Mouse (Mus musculus): ENCODE results near the gene Clmn.
"Not testable (repeated sequence)": the region's sequence is repeated elsewhere in the genome, so short reads cannot be mapped to it uniquely, and the experiment has no call there.

The Clmn gene

DNA sequence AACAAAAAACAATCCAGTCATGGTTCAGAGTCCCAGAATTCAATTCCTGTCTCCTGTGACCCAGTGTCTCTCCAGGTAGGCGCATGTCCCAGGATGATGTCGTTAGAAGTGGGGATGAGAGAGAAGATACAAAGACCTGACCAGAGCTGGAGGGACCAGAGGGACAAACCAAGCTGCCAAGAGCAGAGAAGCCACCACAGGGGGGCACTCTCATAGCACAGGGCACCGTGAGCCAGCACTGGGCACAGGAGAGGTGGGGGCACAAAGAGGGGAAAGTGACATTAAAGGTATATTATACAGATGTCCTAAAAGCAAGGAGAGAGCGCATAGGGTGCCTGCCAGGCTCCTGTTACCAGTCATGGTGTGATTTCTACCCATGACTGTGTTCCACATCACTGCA is 25.9 kb downstream of the Clmn start:
- no peak for DNase-seq (ENCODE audit: low read depth, low spot score)

DNA sequence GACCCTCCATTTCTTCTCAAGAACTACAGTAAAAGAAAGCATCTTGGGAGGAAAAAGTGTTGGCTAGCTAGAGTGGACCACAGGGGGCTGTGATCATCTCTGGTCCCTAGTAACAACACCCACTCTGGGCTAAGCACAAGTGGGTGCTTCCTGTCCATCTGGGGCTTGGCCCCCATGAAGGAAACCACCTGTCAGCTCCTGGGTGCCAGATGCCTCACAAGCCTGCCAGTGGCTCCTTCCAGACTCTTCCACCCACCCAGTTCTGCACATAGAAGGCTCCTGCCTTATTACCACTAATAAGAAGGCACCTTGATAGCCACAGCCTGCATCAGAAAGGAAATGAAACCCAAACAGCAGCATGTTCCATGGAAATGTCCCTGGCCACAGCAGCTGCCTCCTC is 26.4 kb downstream of the Clmn start:
- no peak for DNase-seq (ENCODE audit: low read depth, low spot score)

DNA sequence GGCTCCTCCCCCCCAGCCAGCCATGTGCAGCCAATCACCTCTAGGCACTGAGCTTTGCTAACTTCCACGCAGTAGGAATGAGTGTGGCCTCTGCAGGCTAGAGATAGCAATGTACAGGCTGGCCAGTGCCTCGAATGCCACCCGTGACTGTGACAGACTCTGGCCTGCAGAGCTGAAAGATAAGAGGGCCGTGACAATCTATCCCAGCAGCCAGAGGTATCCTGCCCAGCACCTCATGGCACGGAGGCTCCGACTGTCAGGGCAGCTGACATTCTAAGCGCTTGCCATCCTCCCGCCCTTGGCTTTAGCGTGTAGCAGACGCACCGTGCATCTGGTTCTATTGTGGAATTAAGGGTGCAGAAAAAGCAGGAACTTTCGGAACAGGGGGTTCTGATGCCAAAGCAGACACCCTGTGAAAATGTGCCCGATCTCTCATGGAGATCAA is 26.9 kb downstream of the Clmn start:
- no peak for DNase-seq (ENCODE audit: low read depth, low spot score)

- no peak for DNase-seq (ENCODE audit: low read depth, low spot score)
Observed at GRCm38 (mm10) chr12:104837111-104837837, 27.6 kb downstream of the Clmn start.

GRCm38 (mm10) chr12:104836230-104836629 is 28.6 kb downstream of the Clmn start:
- no peak for DNase-seq (ENCODE audit: low read depth, low spot score)

DNA sequence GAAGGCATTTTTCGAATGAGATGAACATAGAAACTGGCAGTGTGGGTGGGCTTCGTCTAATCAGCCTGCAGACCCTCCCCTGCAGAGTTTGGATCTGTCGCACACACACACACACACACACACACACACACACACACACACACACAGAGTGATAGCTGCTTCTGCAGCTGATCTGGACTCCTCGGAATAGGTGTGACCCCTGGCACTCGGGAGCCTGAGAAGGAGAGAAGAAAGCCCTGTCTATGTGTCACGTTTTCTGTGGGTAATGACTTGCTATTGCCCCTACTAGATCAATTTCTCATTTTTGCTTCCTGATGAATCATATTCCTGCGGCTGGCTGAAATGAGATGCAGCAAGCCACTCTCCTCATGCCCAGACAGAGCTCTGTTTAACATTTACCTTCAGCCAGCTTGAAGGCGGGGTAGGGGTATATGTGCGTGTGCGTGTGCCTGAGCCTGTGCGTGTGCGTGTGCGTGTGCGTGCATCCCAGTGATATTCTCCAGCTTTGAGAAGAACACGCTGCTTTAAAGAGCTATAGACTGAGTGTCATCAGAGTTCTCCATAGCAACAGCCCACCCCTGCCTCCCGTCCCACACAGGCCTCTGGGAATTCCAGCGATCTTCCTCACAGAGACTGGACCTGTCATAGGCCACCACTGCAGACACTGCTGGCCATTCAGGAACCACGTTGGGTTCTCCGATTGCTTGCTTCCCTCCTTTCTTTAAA is 29.3 kb downstream of the Clmn start:
- no peak for DNase-seq (ENCODE audit: low read depth, low spot score)

- DNase-seq (ENCODE audit: low read depth, low spot score) = no peak
Observed at GRCm38 (mm10) chr12:104834772-104835171, 30.1 kb downstream of the Clmn start.

DNA sequence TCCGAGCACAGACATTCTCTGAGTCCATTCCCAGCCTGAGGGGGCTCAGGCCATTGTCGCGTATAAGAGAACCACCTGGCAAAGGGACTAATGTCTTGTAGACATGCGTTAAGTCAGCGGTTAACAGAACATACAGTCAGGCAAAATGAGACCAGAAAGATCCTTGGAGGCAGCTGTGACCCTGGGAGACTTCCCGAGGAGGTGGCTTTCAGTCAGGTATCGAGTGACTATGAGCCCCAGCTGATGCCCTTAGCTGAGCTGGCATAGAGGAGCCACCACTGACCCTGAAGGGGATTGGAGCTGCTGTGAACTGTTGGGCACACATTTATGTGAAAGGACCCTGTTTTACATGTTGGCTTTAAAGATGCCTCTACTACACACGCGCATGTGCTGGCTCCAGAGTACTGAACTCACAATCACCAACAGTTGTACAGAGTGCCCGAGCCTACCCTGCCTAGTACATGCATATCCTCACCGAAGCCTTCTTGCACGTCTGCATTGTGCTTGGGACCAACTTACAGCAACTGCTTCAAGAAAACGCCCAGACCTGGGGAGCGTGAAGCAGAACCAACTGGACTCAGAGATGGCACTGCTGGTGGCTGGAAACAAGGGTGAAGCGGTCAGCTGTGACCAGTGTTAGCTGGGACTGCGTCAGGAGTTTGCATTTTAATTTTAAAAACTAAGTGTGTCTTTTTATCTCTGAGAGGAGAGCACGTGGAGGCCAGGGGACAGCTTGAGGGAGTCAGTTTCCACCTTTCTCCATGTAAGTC is 34.0 kb downstream of the Clmn start:
- no peak for DNase-seq (ENCODE audit: low read depth, low spot score)

DNA sequence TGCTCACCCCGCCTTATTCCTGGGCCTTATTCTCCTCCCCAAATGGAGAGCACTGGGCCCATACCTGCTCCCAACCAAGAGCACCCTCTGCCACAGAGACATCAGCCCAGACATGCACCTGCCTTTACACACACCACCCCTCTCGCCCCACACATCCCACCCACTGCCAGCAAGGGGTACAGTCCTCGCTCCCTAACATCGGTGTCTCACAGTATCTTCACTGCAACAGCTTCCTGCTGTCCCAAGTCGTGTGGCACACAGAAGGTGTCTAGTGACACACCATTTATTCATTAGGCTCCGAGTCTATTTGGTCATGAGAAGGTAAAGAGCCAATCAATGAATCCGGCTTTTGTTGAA is 34.6 kb downstream of the Clmn start:
- no peak for DNase-seq (ENCODE audit: low read depth, low spot score)

DNA sequence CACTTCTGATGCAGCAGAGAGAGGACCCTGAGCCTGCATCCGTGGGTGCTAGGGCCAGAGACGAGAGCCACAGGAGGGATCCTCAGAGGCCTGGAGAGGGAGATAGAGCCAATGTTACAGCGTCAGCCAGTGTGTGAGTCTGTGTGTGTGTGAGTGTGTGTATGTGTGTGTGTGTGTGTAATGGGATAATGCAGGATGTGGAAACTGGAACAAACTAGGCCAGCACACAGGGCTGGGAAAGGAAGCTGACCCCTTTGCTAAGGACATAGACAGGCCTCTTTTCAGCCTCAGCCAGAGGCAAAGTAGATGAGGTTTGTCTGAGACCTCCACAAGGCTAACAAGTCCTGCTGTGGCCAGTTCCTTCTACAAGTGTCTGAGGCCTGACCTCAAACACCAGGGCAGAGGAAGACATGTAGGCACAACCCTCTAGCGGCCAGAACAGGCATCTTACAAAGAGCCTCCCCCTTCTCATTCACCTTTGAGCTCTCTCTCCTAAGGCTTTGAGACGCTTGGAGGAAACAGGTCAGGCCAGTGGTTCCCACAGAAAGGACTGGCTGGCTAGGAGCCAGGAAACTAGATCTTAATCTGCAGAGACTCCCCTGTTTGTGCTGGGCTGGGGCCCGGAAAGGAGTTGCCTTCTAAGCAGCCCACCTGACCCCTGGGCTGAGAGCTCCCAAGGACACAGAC is 35.1 kb downstream of the Clmn start:
- DNase-seq (ENCODE audit: low read depth, low spot score) = no peak

GRCm38 (mm10) chr12:104828986-104829385 is 35.9 kb downstream of the Clmn start:
- not testable (repeated sequence) for DNase-seq (ENCODE audit: low read depth, low spot score)

GRCm38 (mm10) chr12:104827721-104828120 is 37.2 kb downstream of the Clmn start:
- DNase-seq (ENCODE audit: low read depth, low spot score) = no peak

GRCm38 (mm10) chr12:104824907-104825267 is 40.0 kb downstream of the Clmn start:
- DNase-seq (ENCODE audit: low read depth, low spot score) = no peak

DNA sequence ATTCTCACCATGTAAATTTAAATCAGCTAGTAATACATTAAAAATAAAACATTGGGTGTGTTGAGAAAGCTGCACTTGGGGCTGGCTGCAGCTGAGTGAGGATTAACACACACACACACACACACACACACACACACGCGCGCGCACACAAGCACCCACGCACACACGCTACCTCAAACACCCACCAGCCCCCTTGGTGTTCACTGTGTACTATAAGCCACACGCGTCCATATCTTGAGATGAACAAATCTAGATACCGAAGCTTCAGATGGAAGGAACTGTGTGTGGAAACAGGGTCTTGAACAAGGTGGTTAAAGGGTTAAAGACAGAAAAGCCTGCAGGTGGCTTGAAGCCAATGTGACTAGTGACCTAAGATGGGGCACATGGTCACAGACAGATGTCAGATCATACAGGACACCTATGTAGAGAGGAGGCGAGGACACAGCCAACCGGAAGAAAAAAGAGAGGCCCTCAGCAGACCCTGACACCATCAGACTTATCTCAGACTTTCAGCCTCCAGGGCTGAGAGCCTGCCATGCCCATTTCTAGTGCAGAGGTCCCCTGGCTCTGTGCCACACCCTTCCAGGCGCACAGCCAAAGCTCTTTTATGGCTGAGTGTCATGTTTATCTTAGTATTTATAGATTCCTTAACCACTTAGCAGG is 40.5 kb downstream of the Clmn start:
- DNase-seq (ENCODE audit: low read depth, low spot score) = no peak

DNA sequence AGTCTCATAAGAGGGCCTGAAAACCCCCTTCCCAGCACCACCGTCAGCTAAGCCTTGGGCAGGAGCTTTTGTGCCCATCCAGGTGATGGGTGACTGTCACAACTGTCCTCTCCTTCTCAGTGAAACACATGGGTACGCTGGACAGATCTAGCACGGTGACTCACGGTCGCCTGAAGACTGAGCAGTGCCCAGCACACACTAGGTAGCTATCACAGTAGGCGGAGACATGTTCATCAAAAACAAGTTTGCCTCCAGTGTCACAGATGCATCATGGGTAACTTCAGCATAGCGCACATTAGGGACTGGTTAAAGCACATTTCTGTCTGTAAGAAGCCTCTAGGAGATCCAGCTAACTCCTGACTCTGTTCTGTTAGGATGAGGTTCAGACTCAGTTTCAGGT is 41.2 kb downstream of the Clmn start:
- no peak for DNase-seq (ENCODE audit: low read depth, low spot score)

GRCm38 (mm10) chr12:104822838-104823599 is 41.9 kb downstream of the Clmn start:
- DNase-seq (ENCODE audit: low read depth, low spot score) = no peak

DNA sequence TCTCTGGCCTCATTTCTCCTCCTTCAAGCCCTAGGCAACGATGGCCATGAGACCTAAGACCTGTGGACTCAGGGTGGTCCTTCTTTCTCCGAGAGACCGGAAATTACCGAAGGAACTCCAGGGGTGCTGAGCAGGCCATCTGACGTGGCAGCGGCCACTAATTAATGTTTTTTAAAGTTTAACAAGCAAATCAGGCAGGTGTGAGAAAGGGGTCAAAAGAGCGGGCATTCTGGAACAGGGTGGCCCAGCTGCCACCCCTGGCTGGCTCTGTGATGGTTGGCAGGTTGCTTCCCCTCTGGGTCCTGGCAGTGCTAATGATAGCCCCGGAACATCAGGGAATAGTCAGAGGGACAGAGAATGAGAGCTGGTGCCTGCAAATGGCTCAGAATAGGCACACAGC is 42.7 kb downstream of the Clmn start:
- no peak for DNase-seq (ENCODE audit: low read depth, low spot score)

DNA sequence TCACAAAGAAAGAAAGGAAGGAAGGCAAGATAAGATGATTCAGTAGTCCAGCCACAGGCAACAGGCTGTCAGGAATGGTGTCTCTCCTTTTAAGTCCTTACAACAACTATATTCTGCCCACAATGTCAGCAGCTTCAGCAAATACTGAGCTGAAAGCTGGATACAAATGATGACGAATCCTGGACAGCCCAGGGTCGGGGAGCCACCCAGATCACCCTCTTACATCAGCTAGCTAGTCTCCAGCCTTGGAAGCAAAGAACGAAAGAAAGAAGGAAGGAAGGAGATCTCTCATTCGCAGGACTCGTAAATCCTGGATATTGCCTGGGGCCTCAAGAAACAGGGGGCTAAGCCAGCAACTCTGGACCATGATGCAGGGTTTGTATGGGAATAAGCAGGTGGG is 44.8 kb downstream of the Clmn start:
- no peak for DNase-seq (ENCODE audit: low read depth, low spot score)

GRCm38 (mm10) chr12:104819050-104819449 is 45.8 kb downstream of the Clmn start:
- DNase-seq (ENCODE audit: low read depth, low spot score) = no peak

DNA sequence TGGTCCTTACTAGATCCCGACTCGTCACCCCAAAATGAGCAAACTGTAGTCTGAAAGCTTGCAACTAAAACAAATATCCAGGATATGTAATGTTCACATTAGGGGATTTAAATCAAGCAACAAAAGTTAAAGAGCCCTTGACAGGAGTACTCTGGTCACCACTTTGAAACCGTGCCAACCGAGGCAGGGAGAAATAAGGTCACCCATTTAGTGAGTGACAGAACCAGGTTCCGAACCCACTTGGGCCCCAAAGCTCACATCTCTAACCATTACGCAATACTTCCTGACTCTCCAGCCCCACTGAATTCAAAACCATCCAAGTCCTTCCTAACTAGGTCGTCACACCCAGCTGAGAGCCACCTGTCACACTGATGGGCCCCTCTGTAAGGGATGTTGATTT is 46.8 kb downstream of the Clmn start:
- DNase-seq (ENCODE audit: low read depth, low spot score) = no peak
